Mouse (Mus musculus): Measurements from ENCODE around the gene Plscr5. TPM values are rescaled to one million over a fixed set of nuclear protein-coding genes. Genes with fewer than 3 reads are reported as not detected.

Plscr5 gene
- polyA plus RNA-seq, 1 experiment from 2014 or later, result not detected

- H3K36me3 ChIP-seq, result no peaks in the 10 kb centered on the region
- no peaks in the 10 kb centered on the region for H3K9me3 ChIP-seq
- no peak overlapping the region for H3K27ac ChIP-seq
- H3K4me1 ChIP-seq (replicated peaks), result peaks cover 20% of the 10 kb centered on the region
- H3K27me3 ChIP-seq (ENCODE audit: insufficient read depth, poor library complexity, severe bottlenecking), result no peaks in the 10 kb centered on the region
- no peak overlapping the region for H3K4me3 ChIP-seq
- WGBS, result 84% methylated on average over 7 of the region's 7 CpGs
- no peak for DNase-seq (ENCODE audit: low spot score)
Measured at GRCm38 (mm10) chr9:92248773-92249446, 56.2 kb downstream of the Plscr5 start.

- Histone ChIP-seq H3K27ac (peak within 1 kb of the TSS; percentile 93), H3K27me3 (ENCODE audit: insufficient read depth, poor library complexity, severe bottlenecking) (no peaks in the 10 kb centered on the region), H3K4me3 (peak within 1 kb of the TSS; percentile 70), H3K36me3 (no peaks in the 10 kb centered on the region), H3K4me1 (replicated peaks) (peaks cover 20% of the 10 kb centered on the region), H3K9me3 (no peaks in the 10 kb centered on the region)
- no peak for DNase-seq (ENCODE audit: low spot score)
- 41% methylated on average over 7 of the region's 7 CpGs for WGBS
Measured at GRCm38 (mm10) chr9:92249447-92249852, 56.7 kb downstream of the Plscr5 start, which contains the start of gene Plscr1. Plscr1 (plus strand) TSS chr9:92249750.

- no peaks in the 10 kb centered on the region for H3K36me3 ChIP-seq
- peak overlapping the region; percentile 70 for H3K4me3 ChIP-seq
- peaks cover 20% of the 10 kb centered on the region for H3K4me1 ChIP-seq (replicated peaks)
- peak; percentile 82 for DNase-seq (ENCODE audit: low spot score)
- H3K27me3 ChIP-seq (ENCODE audit: insufficient read depth, poor library complexity, severe bottlenecking), result no peaks in the 10 kb centered on the region
- H3K9me3 ChIP-seq, result no peaks in the 10 kb centered on the region
- WGBS, result under 1% methylated on average over 40 of the region's 40 CpGs
- peak overlapping the region; percentile 93 for H3K27ac ChIP-seq
Measured at GRCm38 (mm10) chr9:92249987-92250772, 57.4 kb downstream of the Plscr5 start.

- peaks cover 20% of the 10 kb centered on the region for H3K4me1 ChIP-seq (replicated peaks)
- H3K27me3 ChIP-seq (ENCODE audit: insufficient read depth, poor library complexity, severe bottlenecking), result no peaks in the 10 kb centered on the region
- no peak overlapping the region for H3K27ac ChIP-seq
- DNase-seq (ENCODE audit: low spot score), result no peak
- H3K36me3 ChIP-seq, result no peaks in the 10 kb centered on the region
- 85% methylated on average over 5 of the region's 5 CpGs for WGBS
- H3K9me3 ChIP-seq, result no peaks in the 10 kb centered on the region
- H3K4me3 ChIP-seq, result no peak overlapping the region
Measured at GRCm38 (mm10) chr9:92252718-92253117, 60.0 kb downstream of the Plscr5 start.

GRCm38 (mm10) chr9:92253585-92254321 lies 61.0 kb downstream of the Plscr5 start:
- Histone ChIP-seq H3K27ac (no peak overlapping the region), H3K4me3 (no peak overlapping the region), H3K27me3 (ENCODE audit: insufficient read depth, poor library complexity, severe bottlenecking) (no peaks in the 10 kb centered on the region), H3K4me1 (replicated peaks) (peaks cover 20% of the 10 kb centered on the region), H3K9me3 (no peaks in the 10 kb centered on the region), H3K36me3 (peaks cover under 1% of the 10 kb centered on the region; the same call in 1 of the 2 replicates)
- no peak for DNase-seq (ENCODE audit: low spot score)
- WGBS, result 93% methylated on average over 10 of the region's 10 CpGs

Other genes with a start within 250 kb of the Plscr5 start
- gene Plscr1, start 56.8 kb downstream of the Plscr5 start, polyA plus RNA-seq (2016; fragmentation: Nextera tagmentation; extraction: Ambion mirVana), result 26.8 and 35.7 TPM in 2 replicates
- gene Plscr2, start 82.7 kb downstream of the Plscr5 start, polyA plus RNA-seq (2016; fragmentation: Nextera tagmentation; extraction: Ambion mirVana), result 0.17 and 0.77 TPM in 2 replicates
- not detected in 2 replicates for gene 1700057G04Rik, start 116.4 kb downstream of the Plscr5 start, polyA plus RNA-seq (2016; fragmentation: Nextera tagmentation; extraction: Ambion mirVana)

All from hindbrain, embryonic 10.5 days (tissue).